Mouse (Mus musculus): ENCODE data around the gene Evx2.

Evx2 gene

GRCm38 (mm10) chr2:74667191-74667841 is 8.0 kb upstream of the Evx2 start:
- no peak for DNase-seq (ENCODE audit: low spot score in 2 of 2)

DNA sequence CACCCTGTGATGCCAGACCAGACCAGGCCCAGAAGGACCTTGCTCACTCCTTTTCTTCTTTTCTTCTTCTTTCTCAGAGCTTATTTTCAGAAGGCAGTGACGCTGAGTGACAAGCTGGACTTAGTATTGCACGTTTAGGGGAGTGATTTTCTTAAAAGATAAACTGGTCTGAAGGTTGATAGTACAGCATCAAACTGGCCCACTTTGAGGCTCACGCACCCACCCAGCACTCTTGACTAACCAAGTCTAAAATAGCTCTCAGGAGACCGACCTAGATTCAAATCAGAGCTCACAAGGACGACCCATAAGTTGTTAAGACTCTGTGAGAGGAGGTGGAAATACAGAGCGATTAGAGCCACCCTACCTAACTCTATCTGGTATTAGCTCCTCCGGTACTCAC is 7.1 kb upstream of the Evx2 start:
- DNase-seq (ENCODE audit: low spot score in 2 of 2), result no peak

DNA sequence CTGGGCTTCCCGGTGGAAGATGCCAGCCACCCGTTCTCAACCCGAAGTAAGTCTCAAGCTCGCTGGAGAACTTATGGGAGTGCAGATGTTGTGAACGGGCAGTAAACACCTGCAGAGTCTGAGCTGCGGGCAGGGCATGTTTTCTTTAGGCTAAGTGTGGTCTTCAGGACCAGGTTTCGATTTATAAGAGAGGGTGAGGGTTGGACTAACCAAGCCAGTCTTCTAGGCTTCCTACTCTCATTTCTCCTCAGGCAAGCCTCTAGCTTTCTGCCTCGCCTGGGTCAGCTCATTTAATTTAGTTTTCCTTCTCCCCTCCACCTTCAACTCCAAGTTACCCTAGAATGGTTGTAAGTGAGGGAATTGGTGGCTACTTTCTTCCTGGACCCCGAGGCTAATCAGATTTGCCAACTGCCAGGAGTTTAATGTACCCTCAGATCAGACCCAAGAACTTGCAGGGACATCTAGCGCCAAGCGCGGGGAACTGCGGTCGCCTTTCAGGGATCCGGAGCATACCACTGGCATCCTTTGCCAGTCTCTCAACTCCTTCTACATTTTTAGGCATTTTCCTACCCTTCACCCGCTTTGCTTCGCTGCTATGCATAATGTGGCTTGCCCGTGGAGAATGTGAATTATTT is 4.1 kb upstream of the Evx2 start:
- no peak for DNase-seq (ENCODE audit: low spot score in 2 of 2)

- DNase-seq (ENCODE audit: low spot score in 2 of 2), result no peak
These were observed 2.3 kb upstream of the Evx2 start for GRCm38 (mm10) chr2:74661685-74662084.

DNA sequence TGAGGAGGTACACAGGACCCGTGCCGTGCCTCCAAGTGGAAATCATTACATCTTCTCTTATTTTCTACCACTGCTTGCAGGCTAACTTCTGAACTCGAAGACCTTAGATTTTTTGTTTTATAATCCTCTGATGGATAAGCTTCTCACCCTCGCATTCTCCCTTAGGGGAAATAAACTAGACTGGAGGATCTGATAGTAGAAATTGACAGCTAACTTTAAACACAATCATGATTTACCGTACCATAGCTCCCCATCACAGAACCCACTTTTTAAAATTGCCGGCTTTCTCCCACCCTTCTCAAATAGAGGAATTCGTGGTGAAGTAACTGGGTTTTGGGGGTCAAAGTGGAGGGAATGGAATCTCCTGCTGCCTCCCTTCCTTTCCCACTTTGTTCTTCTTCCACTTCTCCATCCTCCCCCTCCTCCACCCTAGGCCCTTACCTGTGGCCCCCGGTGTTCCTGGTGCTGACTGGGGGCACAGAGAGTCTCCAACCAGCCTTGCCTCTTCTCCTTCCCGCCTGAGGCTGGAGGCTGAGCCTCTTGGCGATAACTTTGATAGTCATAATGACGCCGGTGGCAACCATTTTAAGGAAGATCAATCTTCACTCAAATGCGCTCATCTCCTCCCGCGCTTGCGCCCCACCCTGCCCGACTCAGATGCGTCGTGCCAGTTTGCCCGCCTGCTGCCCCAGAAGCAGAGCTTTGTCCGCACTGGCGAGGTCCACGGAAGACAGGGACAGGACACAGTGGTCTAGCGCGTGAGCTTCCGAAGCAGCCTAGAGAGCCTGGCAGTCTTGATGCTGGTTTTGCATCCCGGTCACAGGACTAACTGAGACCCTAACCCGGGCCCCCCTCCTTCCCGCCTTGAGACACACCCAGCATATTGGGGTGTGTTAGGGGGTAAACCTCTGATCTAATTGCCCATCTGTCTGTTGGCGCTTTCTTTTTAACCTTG is 1.3 kb upstream of the Evx2 start:
- DNase-seq (ENCODE audit: low spot score in 2 of 2), result no peak

DNA sequence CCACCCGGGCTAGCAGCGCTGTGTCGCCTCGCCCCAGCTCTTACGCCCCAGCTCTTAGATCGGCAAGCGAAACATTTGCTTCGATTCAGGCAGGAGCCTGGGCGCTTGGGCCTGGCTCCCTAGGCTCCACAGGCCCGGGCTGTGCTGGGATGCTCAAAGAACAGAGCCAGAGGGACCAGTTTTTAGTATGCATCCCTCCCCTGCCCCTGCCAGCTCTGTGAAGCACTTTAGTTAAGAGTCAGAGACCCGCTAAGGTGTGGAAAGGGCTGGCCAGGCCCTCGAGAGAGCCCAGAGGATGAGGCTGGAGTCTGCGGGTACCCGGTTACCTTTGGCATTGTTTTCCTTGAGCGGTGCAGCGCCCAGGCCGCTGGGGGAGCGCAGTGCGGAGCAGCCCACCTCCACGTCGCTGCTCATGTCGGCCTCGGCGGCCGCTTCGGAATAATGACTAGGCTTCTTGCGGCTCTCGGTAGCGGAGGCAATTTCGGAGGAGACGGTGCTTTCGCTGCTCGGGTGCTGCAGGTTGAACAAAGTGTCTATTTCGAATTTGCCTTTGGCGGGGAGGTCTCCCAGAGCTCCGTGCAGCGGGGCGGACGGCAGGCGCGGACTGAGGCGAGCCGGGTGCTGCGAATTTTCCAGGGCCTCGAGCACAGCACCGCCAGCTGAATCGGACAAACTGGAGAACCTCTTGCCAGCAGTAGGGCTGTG is 538 bp downstream of the Evx2 start:
- no peak for DNase-seq (ENCODE audit: low spot score in 2 of 2)

DNA sequence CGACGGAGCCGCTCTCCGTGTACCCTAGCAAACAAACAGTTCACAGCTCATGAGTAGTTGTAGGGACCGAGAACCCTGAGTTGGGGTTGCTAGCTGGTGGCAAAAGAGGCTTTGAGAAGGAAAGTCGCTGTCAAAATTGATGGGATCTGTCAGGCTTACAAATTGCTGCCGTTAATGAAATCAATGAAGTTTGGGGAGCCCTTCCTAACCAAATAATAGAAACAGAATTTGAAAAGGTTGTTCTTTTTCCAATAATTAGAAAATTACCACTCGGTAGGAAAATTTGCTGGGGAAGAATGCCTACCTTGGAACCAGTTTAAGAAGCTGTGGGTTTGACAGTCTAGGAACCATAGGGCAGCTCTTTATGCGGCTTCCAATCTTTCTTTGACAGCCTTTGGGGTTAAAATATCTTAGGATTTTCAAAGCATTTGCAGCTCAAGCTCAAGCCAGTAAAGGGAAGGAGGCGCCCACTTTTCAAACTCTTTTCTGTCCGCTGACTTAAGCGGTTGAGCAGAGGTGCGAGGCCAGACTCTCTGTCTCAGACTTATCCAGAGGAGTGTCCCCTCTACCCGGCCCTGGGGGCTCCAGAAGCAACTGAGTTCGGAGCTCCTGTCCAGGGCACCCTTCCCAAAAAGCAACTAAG is 1.2 kb downstream of the Evx2 start:
- no peak for DNase-seq (ENCODE audit: low spot score in 2 of 2)

GRCm38 (mm10) chr2:74657251-74658023 is 1.9 kb downstream of the Evx2 start:
- DNase-seq (ENCODE audit: low spot score in 2 of 2), result no peak

- no peak for DNase-seq (ENCODE audit: low spot score in 2 of 2)
These were observed 2.7 kb downstream of the Evx2 start for GRCm38 (mm10) chr2:74656632-74657021.

GRCm38 (mm10) chr2:74655821-74656631 is 3.3 kb downstream of the Evx2 start:
- no peak for DNase-seq (ENCODE audit: low spot score in 2 of 2)

DNA sequence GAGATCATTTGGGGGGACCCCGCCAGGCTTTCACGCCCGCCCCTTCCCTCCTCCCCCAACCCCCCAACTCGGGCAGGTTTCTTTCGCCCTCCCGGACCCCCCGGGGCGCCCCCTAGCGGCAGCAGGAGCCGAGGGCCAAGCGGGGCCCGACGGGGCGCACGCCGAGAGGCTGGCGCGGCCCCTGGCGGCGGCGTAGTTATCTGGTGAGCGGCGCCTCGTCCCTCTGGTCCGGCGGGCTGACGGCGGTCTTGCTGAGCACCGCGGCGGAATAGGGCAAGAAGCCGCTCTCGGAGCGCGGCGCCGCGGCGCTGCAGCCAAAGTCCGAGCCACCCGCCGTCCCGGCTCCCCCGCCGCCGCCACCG is 4.0 kb downstream of the Evx2 start:
- DNase-seq (ENCODE audit: low spot score in 2 of 2), result no peak

- DNase-seq (ENCODE audit: low spot score in 2 of 2), result no peak
These were observed 4.5 kb downstream of the Evx2 start for GRCm38 (mm10) chr2:74654743-74655419.

- no peak for DNase-seq (ENCODE audit: low spot score in 2 of 2)
These were observed 5.4 kb downstream of the Evx2 start for GRCm38 (mm10) chr2:74653781-74654535.

- DNase-seq (ENCODE audit: low spot score in 2 of 2), result no peak
These were observed 6.4 kb downstream of the Evx2 start for GRCm38 (mm10) chr2:74652996-74653340.

GRCm38 (mm10) chr2:74647082-74647864 is 12.1 kb downstream of the Evx2 start:
- no peak for DNase-seq (ENCODE audit: low spot score in 2 of 2)

DNA sequence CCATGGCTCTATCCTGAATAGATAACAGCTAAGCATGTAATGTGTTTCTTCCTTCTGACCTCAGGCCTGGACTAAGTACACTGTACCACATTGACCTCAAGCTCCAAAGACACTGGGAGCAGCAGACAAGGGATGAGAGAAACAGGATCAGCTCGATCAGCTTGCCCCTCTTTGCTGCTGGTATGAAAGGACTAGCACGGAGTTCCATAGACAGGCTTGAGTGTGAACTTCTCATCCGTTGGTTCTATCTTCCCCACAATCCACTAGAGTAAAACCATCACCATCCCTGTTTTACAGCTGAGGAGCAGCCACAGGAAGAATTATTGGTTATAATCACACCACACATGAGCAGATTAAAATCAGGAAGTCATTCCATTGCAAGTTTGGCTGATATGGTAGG is 13.7 kb downstream of the Evx2 start:
- no peak for DNase-seq (ENCODE audit: low spot score in 2 of 2)

- DNase-seq (ENCODE audit: low spot score in 2 of 2), result no peak
These were observed 16.9 kb downstream of the Evx2 start for GRCm38 (mm10) chr2:74642431-74642830.

- no peak for DNase-seq (ENCODE audit: low spot score in 2 of 2)
These were observed 23.9 kb downstream of the Evx2 start for GRCm38 (mm10) chr2:74635412-74635811.

Measured in heart, adult 9 months (tissue).